Mouse (Mus musculus): ENCODE data around the gene Olfr1380.

DNA sequence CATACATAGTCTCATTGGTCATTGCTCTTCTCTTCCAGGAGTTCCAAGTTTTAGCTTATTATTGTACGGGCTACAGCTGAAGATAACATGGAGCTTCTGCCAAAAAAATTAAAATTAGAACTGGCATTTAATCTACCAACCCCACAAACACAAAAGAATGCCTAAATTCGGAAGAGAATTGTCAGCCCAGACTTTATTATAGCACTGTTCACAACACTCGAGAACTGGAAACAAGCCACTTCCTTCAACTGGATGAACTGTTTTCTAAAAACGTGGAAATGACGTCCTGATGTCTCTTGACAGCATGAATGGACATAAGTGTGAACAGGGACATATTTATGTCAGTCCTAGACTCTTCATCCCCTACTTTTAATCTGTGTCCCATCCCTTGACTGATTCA lies 38.6 kb upstream of the Olfr1380 start:
- TF ChIP-seq POLR2AphosphoS5 (IDR thresholded peaks at IDR 0.05; ENCODE audit: insufficient replicate concordance, low read depth, low read length) (no peak), CTCF (IDR thresholded peaks at IDR 0.05; ENCODE audit: low read depth, low read length) (no peak)
